Mouse (Mus musculus): ENCODE measurements at regions not wholly inside any gene's neighbourhood (a gene's known extent, or its start where the extent isn't known, plus 50 kb on each side); places are given as distances from the start of the nearest gene placed in this dataset.

GRCm38 (mm10) chr1:137576174-137576573 lies 599.3 kb downstream of the Ptprc start:
- no peak for DNase-seq (ENCODE audit: low read depth, low spot score)
- no peak for TF ChIP-seq EP300 (IDR thresholded peaks at IDR 0.05; ENCODE audit: low read depth in 1 of 2, low read length in 2 of 2)
- no peak for TF ChIP-seq HCFC1 (IDR thresholded peaks at IDR 0.05; ENCODE audit: low read depth, low read length)
- no peak for TF ChIP-seq TAL1 (IDR thresholded peaks at IDR 0.05; ENCODE audit: low read length)
- no peak for TF ChIP-seq UBTF (IDR thresholded peaks at IDR 0.05; ENCODE audit: borderline replicate concordance, insufficient read depth, low read depth, low read length)
- TF ChIP-seq NRF1 (IDR thresholded peaks at IDR 0.05; ENCODE audit: insufficient read depth, low read depth, low read length, poor library complexity, severe bottlenecking): no peak
- TF ChIP-seq ZC3H11A (IDR thresholded peaks at IDR 0.05; ENCODE audit: low read depth, low read length): no peak
- TF ChIP-seq ELF1 (IDR thresholded peaks at IDR 0.05; ENCODE audit: low read depth, low read length): no peak
- no peak for TF ChIP-seq SIN3A (IDR thresholded peaks at IDR 0.05; ENCODE audit: low read length)
- no peak for TF ChIP-seq MXI1 (IDR thresholded peaks at IDR 0.05; ENCODE audit: low read depth, low read length)
- no peak for TF ChIP-seq CTCF (IDR thresholded peaks at IDR 0.05 in 2 of 3, conservative IDR thresholded peaks at IDR 0.05 in 1 of 3; ENCODE audit: control insufficient read depth in 1 of 3, insufficient read depth in 1 of 3, low read depth in 2 of 3, low read length in 3 of 3, poor library complexity in 1 of 3, severe bottlenecking in 1 of 3)
- no peak for TF ChIP-seq MAZ (IDR thresholded peaks at IDR 0.05; ENCODE audit: low read depth, low read length)
- TF ChIP-seq MEF2A (IDR thresholded peaks at IDR 0.05; ENCODE audit: extremely low read depth, insufficient replicate concordance, low read depth, low read length, poor library complexity, severe bottlenecking): no peak
- H3K4me1 ChIP-seq (ENCODE audit: control insufficient read depth in 1 of 2, insufficient read depth in 2 of 2, low read length in 2 of 2): no peaks in the 10 kb centered on the region

DNA sequence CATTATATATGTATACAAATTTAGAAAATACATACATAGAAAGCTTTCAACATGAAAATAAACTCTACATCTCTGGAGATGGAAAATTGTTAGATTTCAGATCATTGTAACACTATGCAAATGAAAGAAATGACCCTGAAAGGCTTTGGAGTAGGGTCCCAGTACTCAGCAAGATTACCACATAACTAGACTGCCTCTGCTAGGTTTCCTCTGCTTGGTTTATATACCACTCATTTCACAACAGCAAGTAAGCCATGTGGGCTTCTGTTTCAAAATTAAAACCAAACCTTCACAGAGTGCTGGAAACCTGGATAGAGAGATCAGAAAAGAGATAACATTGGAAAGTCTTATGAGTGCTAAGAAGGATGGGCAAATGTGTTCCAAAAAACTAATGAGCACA lies 600.1 kb downstream of the Ptprc start:
- TF ChIP-seq MXI1 (IDR thresholded peaks at IDR 0.05; ENCODE audit: low read depth, low read length) (no peak), TCF12 (IDR thresholded peaks at IDR 0.05; ENCODE audit: low read depth, low read length) (no peak), CHD1 (IDR thresholded peaks at IDR 0.05; ENCODE audit: low read depth, low read length) (no peak), HCFC1 (IDR thresholded peaks at IDR 0.05; ENCODE audit: low read depth, low read length) (no peak), MEF2A (IDR thresholded peaks at IDR 0.05; ENCODE audit: extremely low read depth, insufficient replicate concordance, low read depth, low read length, poor library complexity, severe bottlenecking) (no peak), POLR2A (IDR thresholded peaks at IDR 0.05; ENCODE audit: control insufficient read depth in 1 of 2, insufficient read depth in 1 of 2, low read depth in 1 of 2, low read length in 2 of 2, poor library complexity in 1 of 2) (no peak), ZNF384 (IDR thresholded peaks at IDR 0.05; ENCODE audit: low read depth, low read length) (no peak), POLR2AphosphoS2 (IDR thresholded peaks at IDR 0.05; ENCODE audit: low read length) (no peak), USF2 (IDR thresholded peaks at IDR 0.05; ENCODE audit: borderline replicate concordance in 1 of 2, insufficient read depth in 1 of 2, low read depth in 1 of 2, low read length in 2 of 2) (no peak), ZMIZ1 (IDR thresholded peaks at IDR 0.05; ENCODE audit: low read depth, low read length) (no peak), ZKSCAN1 (IDR thresholded peaks at IDR 0.05; ENCODE audit: low read depth, low read length) (no peak), NRF1 (IDR thresholded peaks at IDR 0.05; ENCODE audit: insufficient read depth, low read depth, low read length, poor library complexity, severe bottlenecking) (no peak), NELFE (IDR thresholded peaks at IDR 0.05; ENCODE audit: low read depth, low read length) (no peak), RCOR1 (IDR thresholded peaks at IDR 0.05; ENCODE audit: low read depth, low read length) (no peak), UBTF (IDR thresholded peaks at IDR 0.05; ENCODE audit: borderline replicate concordance, insufficient read depth, low read depth, low read length) (no peak), GABPA (IDR thresholded peaks at IDR 0.05; ENCODE audit: low read depth, low read length) (no peak)
- Histone ChIP-seq H3K79me2 (ENCODE audit: control insufficient read depth, insufficient read depth, low read length, poor library complexity) (no peaks in the 10 kb centered on the region), H3K9me3 (replicated peaks; ENCODE audit: insufficient read depth, low read length) (no peaks in the 10 kb centered on the region), H3K36me3 (ENCODE audit: control insufficient read depth in 1 of 2, insufficient read depth in 2 of 2, low read length in 2 of 2) (no peaks in the 10 kb centered on the region), H3K4me3 (ENCODE audit: control insufficient read depth in 1 of 2, insufficient read depth in 1 of 2, low read depth in 2 of 2, low read length in 2 of 2) (no peak overlapping the region), H3K27me3 (ENCODE audit: control insufficient read depth in 1 of 2, insufficient read depth in 2 of 2, low read length in 2 of 2) (no peaks in the 10 kb centered on the region), H3K4me1 (ENCODE audit: control insufficient read depth in 1 of 2, insufficient read depth in 2 of 2, low read length in 2 of 2) (no peaks in the 10 kb centered on the region), H3K27ac (ENCODE audit: control insufficient read depth, low read depth, low read length) (no peak overlapping the region), H3K9ac (ENCODE audit: control insufficient read depth, low read depth, low read length, poor library complexity, severe bottlenecking) (no peak overlapping the region)
- no peak for DNase-seq (ENCODE audit: low read depth, low spot score)

More at GRCm38 (mm10) chr1:137576174-137576573, 599.3 kb downstream of the Ptprc start:
- Histone ChIP-seq H3K9ac (ENCODE audit: control insufficient read depth, low read depth, low read length, poor library complexity, severe bottlenecking) (no peak overlapping the region), H3K27ac (ENCODE audit: control insufficient read depth, low read depth, low read length) (no peak overlapping the region), H3K9me3 (replicated peaks; ENCODE audit: insufficient read depth, low read length) (no peaks in the 10 kb centered on the region), H3K36me3 (ENCODE audit: control insufficient read depth in 1 of 2, insufficient read depth in 2 of 2, low read length in 2 of 2) (no peaks in the 10 kb centered on the region), H3K27me3 (ENCODE audit: control insufficient read depth in 1 of 2, insufficient read depth in 2 of 2, low read length in 2 of 2) (no peaks in the 10 kb centered on the region), H3K4me3 (ENCODE audit: control insufficient read depth in 1 of 2, insufficient read depth in 1 of 2, low read depth in 2 of 2, low read length in 2 of 2) (no peak overlapping the region), H3K79me2 (ENCODE audit: control insufficient read depth, insufficient read depth, low read length, poor library complexity) (no peaks in the 10 kb centered on the region)

Measured in MEL (cell line).